Comparison of ENCODE assay signal across 10 mouse cellular contexts in the genomic region with DNA sequence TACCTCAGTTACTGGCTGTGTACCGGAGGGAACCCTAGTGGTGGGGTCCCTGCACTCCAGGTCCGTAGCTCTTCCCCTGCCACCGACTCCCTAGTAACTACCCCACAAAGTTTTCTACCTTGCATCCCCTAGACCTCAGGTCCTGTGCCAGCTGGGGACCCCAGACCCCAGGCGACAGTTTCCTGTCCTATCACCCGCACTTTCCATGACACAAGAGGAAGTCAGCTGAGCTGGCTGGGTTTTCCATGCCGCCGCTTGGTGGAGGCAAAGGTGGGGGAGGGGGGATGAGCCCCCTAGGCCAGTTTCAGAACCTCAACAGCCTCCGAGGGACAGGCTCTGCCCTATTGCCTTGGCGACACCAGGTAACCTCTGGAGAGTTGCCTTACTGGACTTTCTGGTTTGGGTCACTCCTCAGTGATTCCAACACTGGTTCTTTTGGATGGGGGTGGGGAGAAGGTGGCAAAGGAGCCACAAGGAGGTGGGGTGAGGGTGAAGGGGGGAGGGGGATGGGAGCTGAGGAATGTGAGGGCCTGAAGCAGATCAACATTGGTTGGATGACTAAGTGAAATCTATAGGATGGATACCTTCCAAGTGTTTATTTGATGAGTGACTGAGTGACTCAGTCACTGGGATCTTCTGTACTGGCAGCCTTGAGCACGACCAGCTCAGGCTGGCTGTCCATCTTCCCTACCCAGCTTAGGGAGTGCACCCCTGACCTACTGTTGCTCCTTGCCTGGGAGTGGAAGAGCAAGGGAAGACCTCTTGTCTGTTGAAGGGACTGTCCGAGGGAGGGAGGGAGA. TPM values are rescaled to one million over a fixed set of nuclear protein-coding genes. Genes with fewer than 3 reads are reported as not detected.
DNase-seq lines count a peak whose midpoint lies in the region; ATAC-seq lines count a peak whose summit lies in the region.
"Had no signal": no experiment of that assay in that cellular context is flagged by ENCODE, and none has a peak within 500 bp of the region (broad histone marks: within the 10 kb centered on the region; RNA-seq: fewer than 3 reads in every experiment).

No protein-coding gene starts in this region.

- no peak overlapping the region for H3K4me3 ChIP-seq in heart, embryonic 12.5 days
- H3K4me3 ChIP-seq: embryonic facial prominence, embryonic 15.5 days had no signal

- H3K9ac ChIP-seq in heart, embryonic 12.5 days = no peak overlapping the region
- H3K9ac ChIP-seq: embryonic facial prominence, embryonic 15.5 days had no signal

- peak; percentile 33 for ATAC-seq in heart, embryonic 12.5 days (ENCODE audit: insufficient number of reproducible peaks, low FRiP score)
- peak; percentile 37; the same call in 1 of the 2 replicates for ATAC-seq in neutrophil, adult 5-6 weeks (ENCODE audit: extremely low read depth, insufficient number of reproducible peaks, low FRiP score, poor library complexity, severe bottlenecking)

- H3K36me3 ChIP-seq in heart, embryonic 12.5 days = no peaks in the 10 kb centered on the region
- H3K36me3 ChIP-seq: embryonic facial prominence, embryonic 15.5 days had no signal

- H3K4me2 ChIP-seq in heart, embryonic 12.5 days = peak overlapping the region; percentile 31
- H3K4me2 ChIP-seq: embryonic facial prominence, embryonic 15.5 days had no signal

- no peak for DNase-seq in heart, postnatal 25 days (ENCODE audit: low spot score)
- DNase-seq in CD4-positive, CD25-positive, alpha-beta regulatory T cell, adult 2 months (ENCODE audit: low read depth, low spot score) = peak; percentile 89
- DNase-seq in kidney, adult 11 months = peak; percentile 57
- DNase-seq in gastrocnemius, postnatal 4 days (ENCODE audit: low spot score in 2 of 2) = no peak
- DNase-seq in frontal cortex, postnatal 25 days (ENCODE audit: low spot score in 2 of 2) = no peak
- DNase-seq in right cerebral cortex, postnatal 14 days = no peak
- DNase-seq: left cerebral cortex, postnatal 4 days had no signal

- peaks cover 8% of the 10 kb centered on the region for H3K4me1 ChIP-seq in heart, embryonic 12.5 days (replicated peaks)

- H3K9me3 ChIP-seq in heart, embryonic 12.5 days (replicated peaks) = no peaks in the 10 kb centered on the region
- H3K9me3 ChIP-seq: embryonic facial prominence, embryonic 15.5 days had no signal

- H3K27ac ChIP-seq in heart, embryonic 12.5 days (ENCODE audit: poor library complexity, severe bottlenecking) = no peak overlapping the region
- H3K27ac ChIP-seq: embryonic facial prominence, embryonic 15.5 days had no signal

- intact Hi-C loops in heart, postnatal 25 days (cut with DNase I) = no loop called here

- WGBS in heart, embryonic 12.5 days = 22% methylated on average over 11 of the region's 11 CpGs

- no peaks in the 10 kb centered on the region for H3K27me3 ChIP-seq in heart, embryonic 12.5 days (replicated peaks)
- H3K27me3 ChIP-seq: embryonic facial prominence, embryonic 15.5 days had no signal

RNA-seq across cellular contexts. Expression of a gene that starts 2.0 kb away (rescaled TPM):
- polyA plus RNA-seq in heart, embryonic 12.5 days (2016; fragmentation: Nextera tagmentation; extraction: Ambion mirVana) = 0.19 and 0.55 TPM in 2 replicates
- total RNA-seq in heart, postnatal 25 days (2021) = under 1 TPM; 0.34 to 0.48 TPM
- total RNA-seq in neutrophil, adult 5-6 weeks (2017) = 16.7 and 18.7 TPM in 2 replicates
- under 1 TPM; 0.26 to 0.29 TPM for total RNA-seq in gastrocnemius, postnatal 4 days (2021)
- total RNA-seq: left cerebral cortex, postnatal 4 days had no signal

RNA-seq across cellular contexts. Expression of a gene that starts 52.3 kb away (rescaled TPM):
- 29.0 and 31.2 TPM in 2 replicates for polyA plus RNA-seq in heart, embryonic 12.5 days (2016; fragmentation: Nextera tagmentation; extraction: Ambion mirVana)
- total RNA-seq in heart, postnatal 25 days (2021) = 10 to 100 TPM; 21.1 to 21.8 TPM
- 21.0 and 25.6 TPM in 2 replicates for total RNA-seq in neutrophil, adult 5-6 weeks (2017)
- 10 to 100 TPM; 24.8 to 25.0 TPM for total RNA-seq in gastrocnemius, postnatal 4 days (2021)

Comparison
In these comparisons a context has a peak if more than half of its experiments do, and no peak if none do; other contexts are left out.
1. DNase-seq: peak in CD4-positive, CD25-positive, alpha-beta regulatory T cell, adult 2 months (single experiment) and kidney, adult 11 months (single experiment); none in heart, postnatal 25 days (single experiment), gastrocnemius, postnatal 4 days (0 of 2), frontal cortex, postnatal 25 days (0 of 2) and right cerebral cortex, postnatal 14 days (single experiment).
2. RNA of a gene that starts 2.0 kb away (total RNA-seq): 16.7 to 18.7 TPM in neutrophil, adult 5-6 weeks; 0.34 to 0.48 TPM in heart, postnatal 25 days and 0.26 to 0.29 TPM in gastrocnemius, postnatal 4 days; every median in the first group is over 10 times any median in the second.